Mouse (Mus musculus): ENCODE data around the gene Prm3. TPM values are rescaled to one million over a fixed set of nuclear protein-coding genes. Genes with fewer than 3 reads are reported as not detected.

The Prm3 gene
- polyA plus RNA-seq, 1 experiment from 2014 or later, result not detected

DNA sequence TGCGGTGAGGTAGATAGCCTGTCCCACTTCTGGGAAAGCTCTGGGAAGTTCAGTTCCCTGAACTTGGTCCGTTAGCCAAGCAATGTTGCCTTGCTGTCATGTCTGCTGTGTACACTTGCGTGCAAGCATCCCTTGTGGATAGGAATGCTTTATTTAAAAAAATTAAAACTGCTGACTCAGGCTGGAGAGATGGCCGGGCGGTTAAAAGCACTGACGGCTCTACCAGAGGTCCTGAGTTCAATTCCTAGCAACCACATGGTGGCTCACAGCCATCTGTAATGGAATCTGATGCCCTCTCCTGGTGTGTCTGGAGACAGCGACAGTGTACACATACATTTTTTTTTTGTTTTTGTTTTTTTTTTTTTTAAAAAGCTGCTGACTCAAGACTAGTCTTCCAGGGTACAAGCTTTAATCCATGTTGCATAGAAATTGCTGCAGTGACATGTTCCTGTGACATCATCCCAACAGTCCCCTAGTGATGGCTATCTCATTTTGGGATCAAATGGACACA is 3.1 kb downstream of the Prm3 start:
- Histone ChIP-seq H3K4me3 (no peak overlapping the region), H3K36me3 (no peaks in the 10 kb centered on the region), H3K9me3 (replicated peaks) (no peaks in the 10 kb centered on the region), H3K27me3 (ENCODE audit: low read depth, poor library complexity, severe bottlenecking) (peaks cover 30% of the 10 kb centered on the region), H3K27ac (replicated peaks) (no peak overlapping the region), H3K4me1 (peaks cover 43% of the 10 kb centered on the region)
- WGBS, result 86% methylated on average over 7 of the region's 7 CpGs
- DNase-seq (ENCODE audit: low spot score), result no peak

- H3K27ac ChIP-seq (replicated peaks), result 0 out of 2 replicates have a peak overlapping the region, but pooled peaks have one; percentile 90
- peaks cover 50% of the 10 kb centered on the region for H3K4me1 ChIP-seq
- H3K36me3 ChIP-seq, result no peaks in the 10 kb centered on the region
- 0 out of 2 replicates have a peak overlapping the region, but pooled peaks have one; percentile 77 for H3K4me3 ChIP-seq
- DNase-seq (ENCODE audit: low spot score), result no peak
- 74% methylated on average over 4 of the region's 4 CpGs for WGBS
- H3K27me3 ChIP-seq (ENCODE audit: low read depth, poor library complexity, severe bottlenecking), result peaks cover 35% of the 10 kb centered on the region
- no peaks in the 10 kb centered on the region for H3K9me3 ChIP-seq (replicated peaks)
These were observed 3.7 kb downstream of the Prm3 start for GRCm38 (mm10) chr16:10786782-10787547.

DNA sequence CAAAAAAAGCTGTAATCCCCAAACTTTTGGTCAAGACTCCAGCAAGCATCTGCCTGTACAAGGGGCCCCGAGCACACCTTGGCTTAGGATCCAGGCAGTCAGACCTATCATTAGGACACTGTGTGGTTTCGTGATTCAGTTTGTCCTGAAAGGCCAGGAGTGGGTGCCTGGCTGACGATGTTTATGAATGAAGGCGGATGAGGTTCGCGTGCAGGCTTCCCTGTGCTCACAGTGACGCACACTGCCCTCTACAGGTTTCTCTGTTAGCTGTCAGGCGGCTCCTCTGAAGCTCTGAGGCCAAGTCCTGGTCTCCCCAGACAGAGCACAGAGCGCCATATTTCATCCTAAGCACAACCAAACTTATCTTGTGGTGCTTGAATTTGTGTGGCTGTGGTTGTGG is 4.4 kb downstream of the Prm3 start:
- WGBS, result 4% methylated on average over 9 of the region's 9 CpGs
- peak; percentile 86 for DNase-seq (ENCODE audit: low spot score)
- Histone ChIP-seq H3K36me3 (no peaks in the 10 kb centered on the region), H3K9me3 (replicated peaks) (no peaks in the 10 kb centered on the region), H3K4me1 (peaks cover 53% of the 10 kb centered on the region), H3K4me3 (peak overlapping the region; percentile 77), H3K27ac (replicated peaks) (peak overlapping the region; percentile 90), H3K27me3 (ENCODE audit: low read depth, poor library complexity, severe bottlenecking) (peaks cover 35% of the 10 kb centered on the region)

DNA sequence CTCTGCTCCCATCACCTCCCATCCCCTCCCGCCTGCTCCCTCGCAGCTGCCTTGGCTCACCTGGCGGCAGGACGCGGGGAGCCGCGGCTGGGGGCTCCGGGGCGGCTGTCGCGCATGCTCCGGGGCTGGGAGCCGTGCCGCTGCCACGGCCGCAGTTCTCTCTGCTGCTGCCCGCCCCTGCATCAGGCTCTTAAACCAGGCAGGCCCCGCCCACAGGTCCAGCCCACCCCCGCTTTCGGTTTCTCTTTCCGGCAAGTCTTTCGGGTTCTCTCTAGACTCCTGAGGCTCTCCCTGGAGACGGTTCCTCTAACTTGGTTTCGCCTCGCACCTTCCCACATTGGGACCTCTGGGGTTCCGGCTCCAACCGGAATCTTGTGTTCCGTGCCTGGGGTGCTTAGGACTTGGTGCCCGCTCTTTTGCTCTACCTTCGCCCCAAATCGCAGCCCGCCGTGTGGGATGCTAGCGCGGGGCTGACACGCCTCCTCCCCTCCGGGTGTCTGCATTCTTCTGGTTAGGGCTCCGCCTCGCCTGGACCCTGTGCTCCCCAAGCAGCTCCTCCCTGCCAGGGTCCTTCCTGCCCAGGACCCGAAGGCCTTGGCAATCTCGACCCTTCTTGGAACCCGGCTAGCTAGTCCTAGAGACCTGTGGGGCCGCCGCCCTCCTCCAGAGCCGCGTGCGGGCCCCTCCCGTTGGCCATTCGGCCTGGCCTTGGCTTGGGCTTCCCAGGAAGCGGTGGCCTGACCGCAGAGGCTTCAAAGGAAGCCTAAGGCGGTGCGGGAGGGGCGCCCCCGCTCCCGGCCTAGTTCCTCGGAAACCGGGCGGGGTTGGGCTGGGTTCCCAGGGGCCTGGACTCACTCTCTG is 5.1 kb downstream of the Prm3 start, which contains the start of gene Socs1:
TSS of gene Socs1 (minus strand) at position 166 of the 861 bp plus-strand sequence.
- under 1% methylated on average over 59 of the region's 59 CpGs for WGBS
- H3K4me1 ChIP-seq, result peaks cover 53% of the 10 kb centered on the region
- H3K4me3 ChIP-seq, result peak within 1 kb of the TSS; percentile 77
- no peaks in the 10 kb centered on the region for H3K9me3 ChIP-seq (replicated peaks)
- peak within 1 kb of the TSS; percentile 90 for H3K27ac ChIP-seq (replicated peaks)
- DNase-seq (ENCODE audit: low spot score), result peak; percentile 91
- no peaks in the 10 kb centered on the region for H3K36me3 ChIP-seq
- peaks cover 33% of the 10 kb centered on the region for H3K27me3 ChIP-seq (ENCODE audit: low read depth, poor library complexity, severe bottlenecking)

GRCm38 (mm10) chr16:10784793-10785370 is 5.8 kb downstream of the Prm3 start:
- under 1% methylated on average over 55 of the region's 55 CpGs for WGBS
- H3K27me3 ChIP-seq (ENCODE audit: low read depth, poor library complexity, severe bottlenecking), result peaks cover 31% of the 10 kb centered on the region
- peak overlapping the region; percentile 77 for H3K4me3 ChIP-seq
- H3K36me3 ChIP-seq, result no peaks in the 10 kb centered on the region
- no peaks in the 10 kb centered on the region for H3K9me3 ChIP-seq (replicated peaks)
- peak overlapping the region; percentile 90 for H3K27ac ChIP-seq (replicated peaks)
- H3K4me1 ChIP-seq, result peaks cover 53% of the 10 kb centered on the region
- DNase-seq (ENCODE audit: low spot score), result peak; percentile 93

- H3K36me3 ChIP-seq, result no peaks in the 10 kb centered on the region
- H3K9me3 ChIP-seq (replicated peaks), result no peaks in the 10 kb centered on the region
- no peak for DNase-seq (ENCODE audit: low spot score)
- H3K4me3 ChIP-seq, result peak overlapping the region; percentile 77
- 3% methylated on average over 81 of the region's 81 CpGs for WGBS
- H3K27me3 ChIP-seq (ENCODE audit: low read depth, poor library complexity, severe bottlenecking), result peaks cover 31% of the 10 kb centered on the region
- peaks cover 53% of the 10 kb centered on the region for H3K4me1 ChIP-seq
- peak overlapping the region; percentile 90 for H3K27ac ChIP-seq (replicated peaks)
These were observed 6.6 kb downstream of the Prm3 start for GRCm38 (mm10) chr16:10783883-10784792.

GRCm38 (mm10) chr16:10783451-10783850 is 7.3 kb downstream of the Prm3 start:
- H3K27me3 ChIP-seq (ENCODE audit: low read depth, poor library complexity, severe bottlenecking), result peaks cover 31% of the 10 kb centered on the region
- peaks cover 48% of the 10 kb centered on the region for H3K4me1 ChIP-seq
- H3K27ac ChIP-seq (replicated peaks), result no peak overlapping the region
- no peaks in the 10 kb centered on the region for H3K36me3 ChIP-seq
- no peak overlapping the region for H3K4me3 ChIP-seq
- no peak for DNase-seq (ENCODE audit: low spot score)
- WGBS, result 67% methylated on average over 8 of the region's 8 CpGs
- H3K9me3 ChIP-seq (replicated peaks), result no peaks in the 10 kb centered on the region

DNA sequence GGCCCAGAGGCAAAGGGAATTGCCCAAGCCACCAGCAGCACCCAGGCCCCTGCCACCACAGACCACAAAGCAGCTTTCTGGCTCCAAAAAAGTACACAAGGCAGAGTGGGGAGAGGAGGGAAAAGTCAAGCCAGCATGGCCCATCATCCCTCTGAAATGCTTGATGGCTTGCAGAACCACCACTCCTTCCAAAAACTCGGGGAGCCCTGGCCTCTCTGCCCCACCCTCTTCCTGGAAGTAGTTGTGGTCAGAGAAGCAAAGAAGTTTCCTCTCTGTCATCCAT is 7.6 kb downstream of the Prm3 start:
- H3K27me3 ChIP-seq (ENCODE audit: low read depth, poor library complexity, severe bottlenecking), result peaks cover 28% of the 10 kb centered on the region
- no peak for DNase-seq (ENCODE audit: low spot score)
- 70% methylated on average over 1 of the region's 1 CpGs for WGBS
- no peaks in the 10 kb centered on the region for H3K9me3 ChIP-seq (replicated peaks)
- no peak overlapping the region for H3K27ac ChIP-seq (replicated peaks)
- H3K4me3 ChIP-seq, result no peak overlapping the region
- peaks cover 45% of the 10 kb centered on the region for H3K4me1 ChIP-seq
- H3K36me3 ChIP-seq, result no peaks in the 10 kb centered on the region

GRCm38 (mm10) chr16:10782377-10783151 is 8.2 kb downstream of the Prm3 start:
- Histone ChIP-seq H3K27me3 (ENCODE audit: low read depth, poor library complexity, severe bottlenecking) (peaks cover 26% of the 10 kb centered on the region), H3K9me3 (replicated peaks) (no peaks in the 10 kb centered on the region), H3K36me3 (no peaks in the 10 kb centered on the region), H3K4me3 (no peak overlapping the region), H3K4me1 (peaks cover 49% of the 10 kb centered on the region), H3K27ac (replicated peaks) (no peak overlapping the region)
- 34% methylated on average over 6 of the region's 6 CpGs for WGBS
- no peak for DNase-seq (ENCODE audit: low spot score)

GRCm38 (mm10) chr16:10781862-10782371 is 8.8 kb downstream of the Prm3 start:
- 46% methylated on average over 9 of the region's 9 CpGs for WGBS
- H3K36me3 ChIP-seq, result no peaks in the 10 kb centered on the region
- peaks cover 26% of the 10 kb centered on the region for H3K27me3 ChIP-seq (ENCODE audit: low read depth, poor library complexity, severe bottlenecking)
- H3K27ac ChIP-seq (replicated peaks), result no peak overlapping the region; the same call in 1 of the 2 replicates
- H3K4me1 ChIP-seq, result peaks cover 51% of the 10 kb centered on the region
- H3K9me3 ChIP-seq (replicated peaks), result no peaks in the 10 kb centered on the region
- no peak overlapping the region for H3K4me3 ChIP-seq
- no peak for DNase-seq (ENCODE audit: low spot score)

GRCm38 (mm10) chr16:10780631-10781120 is 10.0 kb downstream of the Prm3 start:
- Histone ChIP-seq H3K9me3 (replicated peaks) (no peaks in the 10 kb centered on the region), H3K4me1 (peaks cover 46% of the 10 kb centered on the region), H3K27me3 (ENCODE audit: low read depth, poor library complexity, severe bottlenecking) (peaks cover 26% of the 10 kb centered on the region), H3K4me3 (no peak overlapping the region), H3K27ac (replicated peaks) (no peak overlapping the region), H3K36me3 (no peaks in the 10 kb centered on the region)
- whole genome bisulfite sequencing, result 87% methylated on average over 5 of the region's 5 CpGs
- DNase-seq (ENCODE audit: low spot score), result no peak
